Mouse (Mus musculus) G1E (cell line): ENCODE results near the gene Tlx3. TPM values are rescaled to one million over a fixed set of nuclear protein-coding genes. Genes with fewer than 3 reads are reported as not detected.

Source experiments
- ATAC-seq: 2 replicates; pipeline ENCODE4 v1.8.0; 2016; ENCODE audit warnings: mild to moderate bottlenecking; ENCODE audit not compliant: insufficient number of reproducible peaks, poor library complexity, low FRiP score, severe bottlenecking; ENCODE audit errors: extremely low read depth
- DNase-seq: peaks from one replicate; pipeline ENCODE4 v3.0.0; 2012; ENCODE audit warnings: low spot score
- H3K27me3 ChIP-seq: 2 replicates; pipeline ENCODE4 v1.6.1; 2012; ENCODE audit warnings: mild to moderate bottlenecking, low read length, inconsistent platforms; ENCODE audit not compliant: insufficient read depth
- H3K36me3 ChIP-seq: replicated peaks from 2 replicates; pipeline ENCODE3; 2012; ENCODE audit warnings: mild to moderate bottlenecking, inconsistent platforms
- H3K4me1 ChIP-seq: 2 replicates; pipeline ENCODE4 v1.6.1; 2012; ENCODE audit warnings: low read depth, low read length, inconsistent platforms, mixed read lengths; ENCODE audit not compliant: insufficient read depth
- H3K4me3 ChIP-seq: 2 replicates; pipeline ENCODE4 v1.5.1; 2012; ENCODE audit warnings: low read depth, mild to moderate bottlenecking, inconsistent platforms, low read length, moderate library complexity, mixed read lengths
- H3K9me3 ChIP-seq: replicated peaks from 2 replicates; pipeline ENCODE4 v1.6.1; 2012; ENCODE audit warnings: inconsistent platforms
- CTCF ChIP-seq: IDR thresholded peaks from 2 replicates; pipeline ENCODE4 v1.5.1; 2012; ENCODE audit warnings: low read depth, low read length, inconsistent platforms, mixed read lengths
- GATA1 ChIP-seq: IDR thresholded peaks from 2 replicates; pipeline ENCODE4 v1.6.1; 2012; ENCODE audit warnings: borderline replicate concordance, low read length, inconsistent platforms, mixed read lengths
- GATA2 ChIP-seq: IDR thresholded peaks from 2 replicates; pipeline ENCODE4 v1.6.1; 2012; ENCODE audit warnings: low read depth, low read length, inconsistent platforms, borderline replicate concordance
- POLR2AphosphoS5 ChIP-seq: IDR thresholded peaks from 2 replicates; pipeline ENCODE4 v1.6.1; 2012; ENCODE audit warnings: low read depth, low read length, inconsistent platforms; ENCODE audit not compliant: insufficient replicate concordance
- TAL1 ChIP-seq: conservative IDR thresholded peaks from 2 replicates; pipeline ENCODE4 v1.6.1; 2012; ENCODE audit warnings: low read depth, low read length, inconsistent platforms, mixed read lengths
- polyA plus RNA-seq: library from polyadenylated mRNA; stranded (reverse); fragments of >175 nt; gene quantifications from 2 replicates; pipeline ENCODE4 v1.2.3, GENCODE M21; 2012
- total RNA-seq, 2 experiments: library from RNA; stranded (forward) in 1 of 2; stranded (reverse) in 1 of 2; fragments of 200-1000 nt in 1 of 2; fragments of >200 nt in 1 of 2; fragmentation: Nextera tagmentation in 1 of 2; gene quantifications; 2 replicates each; pipeline ENCODE4 v1.2.3; 2014 to 2017

Tlx3 gene
- total and polyA plus RNA-seq, 3 experiments = 0.03 TPM; not detected in 2

DNA sequence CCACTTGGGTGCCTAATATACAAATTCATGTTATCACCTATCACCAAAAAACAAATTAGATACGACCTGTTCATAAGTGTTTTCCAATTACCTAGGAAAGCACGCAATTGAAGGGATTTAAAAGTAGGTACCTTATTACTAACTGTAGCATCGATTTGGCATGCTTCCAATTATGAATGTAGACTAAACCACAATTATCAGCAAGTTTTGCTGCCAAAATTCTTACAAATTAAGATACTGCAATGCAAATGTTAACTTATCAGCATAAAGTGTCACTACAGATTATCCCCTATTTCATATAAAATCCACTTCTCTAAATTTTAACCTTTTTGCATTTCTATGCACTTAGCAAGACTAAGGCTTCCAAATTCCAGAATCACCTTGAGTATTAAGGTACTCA lies 48.9 kb downstream of the Tlx3 start:
- H3K27me3 ChIP-seq = no peaks in the 10 kb centered on the region
- ATAC-seq = no peak
- H3K4me3 ChIP-seq = no peak overlapping the region
- H3K9me3 ChIP-seq = no peaks in the 10 kb centered on the region
- TF ChIP-seq POLR2AphosphoS5 = no peak
- TF ChIP-seq TAL1 = no peak
- TF ChIP-seq GATA1 = no peak
- TF ChIP-seq GATA2 = no peak
- no peak for TF ChIP-seq CTCF
- H3K36me3 ChIP-seq = peaks cover 89% of the 10 kb centered on the region
- peaks cover 43% of the 10 kb centered on the region for H3K4me1 ChIP-seq
- DNase-seq = no peak

DNA sequence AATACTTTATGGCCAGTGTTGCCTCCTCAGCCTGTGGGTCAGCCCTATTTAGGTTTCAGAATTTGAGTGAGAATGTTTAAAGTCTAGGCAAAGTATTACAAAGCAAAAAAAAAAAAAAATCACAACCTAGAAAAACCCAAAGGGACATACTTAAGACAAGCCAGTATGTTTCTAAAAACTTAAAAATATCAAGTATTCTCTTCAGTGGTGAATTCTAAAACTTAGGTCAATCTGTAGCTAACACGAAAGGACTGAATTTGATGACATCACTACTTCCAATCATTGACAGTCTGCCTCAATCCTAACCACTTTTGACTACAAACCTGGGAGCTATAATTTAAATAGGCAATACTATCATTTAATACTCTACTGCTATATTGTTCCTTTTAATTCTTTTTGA lies 50.4 kb downstream of the Tlx3 start:
- TF ChIP-seq POLR2AphosphoS5 = no peak
- no peak for TF ChIP-seq CTCF
- TF ChIP-seq GATA1 = no peak
- no peak for TF ChIP-seq GATA2
- TF ChIP-seq TAL1 = no peak
- no peak for DNase-seq
- Histone ChIP-seq H3K9me3 (peaks cover under 1% of the 10 kb centered on the region; the same call in 1 of the 2 replicates), H3K27me3 (peaks cover 4% of the 10 kb centered on the region; the same call in 1 of the 2 replicates), H3K4me1 (peaks cover 47% of the 10 kb centered on the region), H3K36me3 (peaks cover 81% of the 10 kb centered on the region), H3K4me3 (no peak overlapping the region)
- ATAC-seq = no peak

- ATAC-seq = no peak
- Histone ChIP-seq H3K9me3 (peaks cover 11% of the 10 kb centered on the region), H3K4me3 (no peak overlapping the region), H3K27me3 (peaks cover 15% of the 10 kb centered on the region), H3K4me1 (peaks cover 42% of the 10 kb centered on the region), H3K36me3 (peaks cover 70% of the 10 kb centered on the region)
- no peak for DNase-seq
- TF ChIP-seq TAL1 = no peak
- TF ChIP-seq GATA1 = no peak
- TF ChIP-seq POLR2AphosphoS5 = no peak; the same call in 1 of the 2 replicates
- TF ChIP-seq GATA2 = no peak
- no peak for TF ChIP-seq CTCF
Observed at GRCm38 (mm10) chr11:33151780-33152145, 51.6 kb downstream of the Tlx3 start.

GRCm38 (mm10) chr11:33151128-33151779 lies 52.1 kb downstream of the Tlx3 start:
- Histone ChIP-seq H3K4me3 (no peak overlapping the region), H3K9me3 (peaks cover 11% of the 10 kb centered on the region), H3K4me1 (peaks cover 38% of the 10 kb centered on the region), H3K27me3 (peaks cover 20% of the 10 kb centered on the region), H3K36me3 (peaks cover 65% of the 10 kb centered on the region)
- TF ChIP-seq CTCF (no peak), GATA2 (no peak), TAL1 (no peak), GATA1 (no peak), POLR2AphosphoS5 (no peak; the same call in 1 of the 2 replicates)
- DNase-seq = no peak
- no peak for ATAC-seq

Other genes with a start within 250 kb of the Tlx3 start
- gene Fgf18, start 56.2 kb downstream of the Tlx3 start, total RNA-seq (2014; fragmentation: Nextera tagmentation) = not detected in 2 replicates
- gene Fgf18, start 56.2 kb downstream of the Tlx3 start, total RNA-seq (2017) = not detected in 2 replicates
- not detected in 2 replicates for gene Fgf18, start 56.2 kb downstream of the Tlx3 start, polyA plus RNA-seq
- gene Npm1, start 40.4 kb downstream of the Tlx3 start, total RNA-seq (2014; fragmentation: Nextera tagmentation) = 3,846 and 4,095 TPM in 2 replicates
- 2,315 and 2,862 TPM in 2 replicates for gene Npm1, start 40.4 kb downstream of the Tlx3 start, total RNA-seq (2017)
- 327 and 458 TPM in 2 replicates for gene Npm1, start 40.4 kb downstream of the Tlx3 start, polyA plus RNA-seq
- 1.4 TPM in 1 of 2 replicates, not detected in the other for gene Gm12117, start 73.1 kb upstream of the Tlx3 start, total RNA-seq (2014; fragmentation: Nextera tagmentation)
- gene Gm12117, start 73.1 kb upstream of the Tlx3 start, total RNA-seq (2017) = 0.33 TPM in 1 of 2 replicates, not detected in the other
- gene Gm12117, start 73.1 kb upstream of the Tlx3 start, polyA plus RNA-seq = not detected in 2 replicates